Mouse (Mus musculus) adrenal gland, postnatal 36 days (tissue): ENCODE data around the gene Ivl. TPM values are rescaled to one million over a fixed set of nuclear protein-coding genes. Genes with fewer than 3 reads are reported as not detected.

ENCODE experiments used
- total RNA-seq, 2 experiments: library from RNA; stranded (reverse); gene quantifications; 2 replicates each; pipeline ENCODE4 v1.2.3; 2021

Ivl gene
- total RNA-seq, 2 experiments from 2014 or later = not detected

Other genes with a start within 250 kb of the Ivl start
- gene Sprr2d, start 234.6 kb downstream of the Ivl start, total RNA-seq = not detected
- not detected for gene Sprr2e, start 221.6 kb downstream of the Ivl start, total RNA-seq
- not detected for gene Sprr2f, start 208.5 kb downstream of the Ivl start, total RNA-seq
- not detected for gene Sprr2h, start 188.1 kb downstream of the Ivl start, total RNA-seq
- not detected for gene Sprr2i, start 165.7 kb downstream of the Ivl start, total RNA-seq
- not detected for gene Sprr2j-ps, start 155.7 kb downstream of the Ivl start, total RNA-seq
- gene Gm9774, start 144.3 kb downstream of the Ivl start, total RNA-seq = 1 to 10 TPM; 6.5 to 6.6 TPM
- gene Sprr2k, start 141.2 kb downstream of the Ivl start, total RNA-seq = not detected
- gene Sprr1b, start 134.9 kb downstream of the Ivl start, total RNA-seq = not detected
- not detected for gene Sprr3, start 115.0 kb downstream of the Ivl start, total RNA-seq
- gene Sprr1a, start 87.8 kb downstream of the Ivl start, total RNA-seq = not detected
- gene Sprr4, start 73.2 kb downstream of the Ivl start, total RNA-seq = not detected
- not detected for gene 2310046K23Rik, start 39.2 kb downstream of the Ivl start, total RNA-seq
- gene Smcp, start 15.3 kb upstream of the Ivl start, total RNA-seq = not detected
- not detected for gene 2210017I01Rik, start 33.8 kb upstream of the Ivl start, total RNA-seq
- gene Lce6a, start 47.9 kb upstream of the Ivl start, total RNA-seq = not detected
- not detected for gene Lce1a1, start 74.6 kb upstream of the Ivl start, total RNA-seq
- gene Lce1b, start 83.2 kb upstream of the Ivl start, total RNA-seq = not detected
- not detected for gene Lce1a2, start 96.6 kb upstream of the Ivl start, total RNA-seq
- not detected for gene Lce1c, start 105.5 kb upstream of the Ivl start, total RNA-seq
- gene Lce1d, start 113.5 kb upstream of the Ivl start, total RNA-seq = not detected
- not detected for gene Lce1e, start 135.3 kb upstream of the Ivl start, total RNA-seq
- gene Lce1f, start 146.6 kb upstream of the Ivl start, total RNA-seq = not detected
- not detected for gene Gm38119, start 165.4 kb upstream of the Ivl start, total RNA-seq
- not detected for gene Lce1g, start 178.6 kb upstream of the Ivl start, total RNA-seq
- not detected for gene Lce1h, start 191.3 kb upstream of the Ivl start, total RNA-seq
- gene Lce1i, start 205.2 kb upstream of the Ivl start, total RNA-seq = not detected
- gene Lce1j, start 216.8 kb upstream of the Ivl start, total RNA-seq = not detected
- not detected for gene Lce1k, start 234.2 kb upstream of the Ivl start, total RNA-seq